Mouse (Mus musculus) heart, embryonic 11.5 days (tissue): ENCODE measurements around the gene Vmn1r118. TPM values are rescaled to one million over a fixed set of nuclear protein-coding genes. Genes with fewer than 3 reads are reported as not detected.
"Not testable (repeated sequence)": the region's sequence is repeated elsewhere in the genome, so short reads cannot be mapped to it uniquely, and the experiment has no call there.

ENCODE experiments used
- ATAC-seq: fragments of 200-750 bp; cut with Nextera tagmentation; replicated peaks from 2 replicates; pipeline ENCODE4 v1.8.0; 2017; ENCODE audit warnings: moderate library complexity; ENCODE audit not compliant: insufficient number of reproducible peaks, low FRiP score, low TSS enrichment
- H3K27ac ChIP-seq: fragments of 300-500 bp; sonication (generic); 2 replicates; pipeline ENCODE4 v1.5.1; 2014; ENCODE audit warnings: mild to moderate bottlenecking, low read depth, low read length
- H3K27me3 ChIP-seq: fragments of 300-500 bp; sonication (generic); 2 replicates; pipeline ENCODE4 v1.6.1; 2014; ENCODE audit warnings: mild to moderate bottlenecking, low read length, mixed read lengths; ENCODE audit not compliant: control insufficient read depth, insufficient read depth
- H3K36me3 ChIP-seq: fragments of 300-500 bp; sonication (generic); 2 replicates; pipeline ENCODE4 v1.6.1; 2014; ENCODE audit warnings: mild to moderate bottlenecking, low read length, moderate library complexity, mixed read lengths; ENCODE audit not compliant: control insufficient read depth, insufficient read depth
- H3K4me1 ChIP-seq: fragments of 300-500 bp; sonication (generic); 2 replicates; pipeline ENCODE4 v1.6.1; 2014; ENCODE audit warnings: low read length; ENCODE audit not compliant: control insufficient read depth, insufficient read depth
- H3K4me2 ChIP-seq: fragments of 300-500 bp; sonication (generic); 2 replicates; pipeline ENCODE4 v1.6.1; 2014; ENCODE audit warnings: mild to moderate bottlenecking, moderate library complexity
- H3K4me3 ChIP-seq: fragments of 300-500 bp; sonication (generic); 2 replicates; pipeline ENCODE4 v1.5.1; 2014; ENCODE audit warnings: low read depth, low read length
- H3K9ac ChIP-seq: fragments of 300-500 bp; sonication (generic); 2 replicates; pipeline ENCODE4 v1.6.1; 2014; ENCODE audit warnings: mild to moderate bottlenecking, low read depth, low read length, moderate library complexity
- H3K9me3 ChIP-seq: fragments of 300-500 bp; sonication (generic); replicated peaks from 2 replicates; pipeline ENCODE4 v1.6.1; 2016; ENCODE audit warnings: low read length; ENCODE audit not compliant: control insufficient read depth
- whole genome bisulfite sequencing: fragments of 180-500 bp; shearing (Covaris S2); extraction: QIAGEN DNeasy Blood & Tissue Kit; methylation state at CpG from one replicate; pipeline ENCODE4 v1.1.7; 2014; ENCODE audit not compliant: insufficient replicate concordance; 5-methylcytosine and 5-hydroxymethylcytosine counted together
- polyA plus RNA-seq: library from polyadenylated mRNA; unstranded; fragments of >200 nt; fragmentation: Nextera tagmentation; extraction: Ambion mirVana; gene quantifications from 2 replicates; pipeline ENCODE4 v1.2.1, GENCODE M21; 2014

The Vmn1r118 gene
- not detected in 2 replicates for polyA plus RNA-seq

DNA sequence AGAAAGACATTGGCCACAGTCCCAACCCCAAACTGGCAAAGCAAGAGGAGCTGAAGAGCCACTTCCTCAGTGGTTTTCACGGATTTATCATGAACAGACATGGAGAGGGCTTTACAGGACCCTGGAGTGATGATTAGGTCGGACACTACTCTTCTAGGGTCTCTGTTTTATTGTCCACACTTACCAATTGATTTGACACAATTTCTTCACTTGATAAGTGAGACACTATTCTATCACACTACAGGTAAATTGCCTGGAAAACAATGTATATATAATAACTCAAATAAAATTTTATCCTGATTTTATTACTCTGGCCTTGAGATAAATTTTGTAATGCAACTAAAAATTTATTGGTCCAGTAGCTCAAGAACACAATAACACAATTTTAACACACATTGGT is at the start of gene Vmn1r118:
Gene Vmn1r118 (minus strand): TSS at position 101 of the 400 bp plus-strand sequence.
- not testable (repeated sequence) for H3K36me3 ChIP-seq, H3K4me1 ChIP-seq, H3K9ac ChIP-seq, H3K27me3 ChIP-seq, H3K27ac ChIP-seq, H3K4me3 ChIP-seq, H3K4me2 ChIP-seq, ATAC-seq, H3K9me3 ChIP-seq
- WGBS, result no CpG with 5 or more reads among the region's 2 CpGs

DNA sequence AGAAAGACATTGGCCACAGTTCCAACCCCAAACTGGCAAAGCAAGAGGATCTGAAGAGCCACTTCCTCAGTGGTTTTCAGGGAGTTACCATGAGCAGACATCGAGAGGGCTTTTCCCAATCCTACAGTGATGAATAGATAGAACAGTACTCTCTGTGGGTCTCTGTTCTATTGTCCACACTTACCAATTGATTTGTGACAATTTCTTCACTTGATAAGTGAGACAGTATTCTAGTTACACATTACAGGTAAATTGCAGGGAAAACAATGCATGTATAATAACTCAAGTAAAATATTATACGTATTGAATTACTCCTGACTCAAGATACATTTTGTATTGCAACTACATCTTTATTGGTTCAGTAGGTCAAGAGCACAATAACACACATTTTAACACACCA is 28.1 kb downstream of the Vmn1r118 start, which contains the start of gene Vmn1r117:
Gene Vmn1r117 (minus strand): TSS at position 101 of the 400 bp plus-strand sequence.
- not testable (repeated sequence) for H3K27me3 ChIP-seq, H3K9me3 ChIP-seq, H3K4me2 ChIP-seq, H3K4me3 ChIP-seq, H3K27ac ChIP-seq, ATAC-seq, H3K4me1 ChIP-seq, H3K36me3 ChIP-seq, H3K9ac ChIP-seq
- no CpG with 5 or more reads among the region's 2 CpGs for WGBS

DNA sequence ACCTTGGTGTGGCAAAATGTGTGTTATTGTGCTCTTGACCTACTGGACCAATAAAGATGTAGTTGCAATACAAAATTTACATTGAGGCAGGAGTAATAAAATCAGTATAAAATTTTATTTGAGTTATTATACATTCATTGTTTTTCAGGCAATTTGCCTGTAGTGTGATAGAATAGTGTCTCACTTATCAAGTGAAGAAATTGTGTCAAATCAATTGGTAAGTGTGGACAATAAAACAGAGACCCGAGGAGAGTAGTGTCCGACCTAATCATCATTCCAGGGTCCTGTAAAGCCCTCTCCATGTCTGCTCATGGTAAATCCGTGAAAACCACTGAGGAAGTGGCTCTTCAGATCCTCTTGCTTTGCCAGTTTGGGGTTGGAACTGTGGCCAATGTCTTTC is 40.2 kb downstream of the Vmn1r118 start, which contains the start of gene Vmn1r116:
Gene Vmn1r116 (plus strand): TSS at position 301 of the 400 bp plus-strand sequence.
- not testable (repeated sequence) for ATAC-seq, H3K4me3 ChIP-seq, H3K27ac ChIP-seq, H3K9me3 ChIP-seq, H3K4me2 ChIP-seq, H3K4me1 ChIP-seq, H3K27me3 ChIP-seq, H3K36me3 ChIP-seq, H3K9ac ChIP-seq
- WGBS, result 54% methylated on average over 3 of the region's 3 CpGs

Other genes starting within 250 kb of the Vmn1r118 start
- gene Vmn1r107, start 243.4 kb downstream of the Vmn1r118 start, polyA plus RNA-seq, result not detected in 2 replicates
- gene Vmn1r111, start 209.1 kb downstream of the Vmn1r118 start, polyA plus RNA-seq, result not detected in 2 replicates
- gene Gm10668, start 181.7 kb downstream of the Vmn1r118 start, polyA plus RNA-seq, result not detected in 2 replicates
- gene Vmn1r112, start 141.2 kb downstream of the Vmn1r118 start, polyA plus RNA-seq, result not detected in 2 replicates
- gene Vmn1r113, start 125.1 kb downstream of the Vmn1r118 start, polyA plus RNA-seq, result not detected in 2 replicates
- gene Vmn1r114, start 100.2 kb downstream of the Vmn1r118 start, polyA plus RNA-seq, result not detected in 2 replicates
- gene Vmn1r115, start 67.4 kb downstream of the Vmn1r118 start, polyA plus RNA-seq, result not detected in 2 replicates
- gene Vmn1r116, start 40.1 kb downstream of the Vmn1r118 start, polyA plus RNA-seq, result not detected in 2 replicates
- not detected in 2 replicates for gene Vmn1r117, start 28.2 kb downstream of the Vmn1r118 start, polyA plus RNA-seq
- not detected in 2 replicates for gene Vmn1r119, start 100.1 kb upstream of the Vmn1r118 start, polyA plus RNA-seq
- not detected in 2 replicates for gene Vmn1r120, start 141.4 kb upstream of the Vmn1r118 start, polyA plus RNA-seq
- not detected in 2 replicates for gene Vmn1r121, start 186.2 kb upstream of the Vmn1r118 start, polyA plus RNA-seq
- gene Vmn1r122, start 221.8 kb upstream of the Vmn1r118 start, polyA plus RNA-seq, result not detected in 2 replicates
- not detected in 2 replicates for gene Vmn1r123, start 249.8 kb upstream of the Vmn1r118 start, polyA plus RNA-seq